Mouse (Mus musculus) left cerebral cortex, postnatal 4 days (tissue): ENCODE results near the gene Irf8. TPM values are rescaled to one million over a fixed set of nuclear protein-coding genes. Genes with fewer than 3 reads are reported as not detected.
A peak's percentile ranks its signal among the peaks of the same experiment; 100 is the strongest.

Source experiments
- DNase-seq: peaks from one replicate; pipeline ENCODE4 v3.0.0-alpha.2; 2022
- intact Hi-C: fragments of 180-260 bp; cut with DNase I; formaldehyde crosslinking; loops from one replicate; pipeline ENCODE4 v1.15.1; 2025
- total RNA-seq, 2 experiments: library from RNA; stranded (reverse); gene quantifications; 2 replicates each; pipeline ENCODE4 v1.2.3; 2021

Gene Irf8
- total RNA-seq, result 1 to 10 TPM; 1.8 to 2.5 TPM

- peak; percentile 87 for DNase-seq
- intact Hi-C loops, result no loop called here
Observed at GRCm38 (mm10) chr8:120735770-120736481, at the start of gene Irf8. Gene Irf8, plus strand, starts transcription at chr8:120736358.

GRCm38 (mm10) chr8:120686576-120686975 lies 49.6 kb upstream of the Irf8 start:
- no peak for DNase-seq
- intact Hi-C loops, result no loop called here

- intact Hi-C loops, result no loop called here
- peak; percentile 32 for DNase-seq
Observed at GRCm38 (mm10) chr8:120687786-120688185, 48.4 kb upstream of the Irf8 start.

- intact Hi-C loops, result no loop called here
Observed at GRCm38 (mm10) chr8:120688511-120688910, 47.6 kb upstream of the Irf8 start.

GRCm38 (mm10) chr8:120692934-120693333 lies 43.2 kb upstream of the Irf8 start:
- intact Hi-C loops, result no loop called here
- DNase-seq, result no peak

More at GRCm38 (mm10) chr8:120688511-120688910, 47.6 kb upstream of the Irf8 start:
- DNase-seq, result no peak

GRCm38 (mm10) chr8:120693861-120694493 lies 42.2 kb upstream of the Irf8 start:
- DNase-seq, result no peak
- intact Hi-C loops, result no loop called here

GRCm38 (mm10) chr8:120696401-120697153 lies 39.6 kb upstream of the Irf8 start:
- DNase-seq, result peak; percentile 55
- intact Hi-C loops, result no loop called here

GRCm38 (mm10) chr8:120697154-120697978 lies 38.8 kb upstream of the Irf8 start:
- peak; percentile 88 for DNase-seq
- intact Hi-C loops, result no loop called here

- intact Hi-C loops, result no loop called here
- no peak for DNase-seq
Observed at GRCm38 (mm10) chr8:120697979-120698272, 38.2 kb upstream of the Irf8 start.

- DNase-seq, result no peak
- intact Hi-C loops, result no loop called here
Observed at GRCm38 (mm10) chr8:120698426-120698825, 37.7 kb upstream of the Irf8 start.

- no peak for DNase-seq
- intact Hi-C loops, result no loop called here
Observed at GRCm38 (mm10) chr8:120699079-120699478, 37.1 kb upstream of the Irf8 start.

GRCm38 (mm10) chr8:120699565-120699964 lies 36.6 kb upstream of the Irf8 start:
- intact Hi-C loops, result no loop called here
- no peak for DNase-seq

- DNase-seq, result no peak
- intact Hi-C loops, result no loop called here
Observed at GRCm38 (mm10) chr8:120700053-120700452, 36.1 kb upstream of the Irf8 start.

- DNase-seq, result no peak
Observed at GRCm38 (mm10) chr8:120701758-120702465, 34.2 kb upstream of the Irf8 start.

GRCm38 (mm10) chr8:120704203-120704602 lies 32.0 kb upstream of the Irf8 start:
- intact Hi-C loops, result no loop called here
- no peak for DNase-seq

More at GRCm38 (mm10) chr8:120701758-120702465, 34.2 kb upstream of the Irf8 start:
- intact Hi-C loops, result no loop called here

GRCm38 (mm10) chr8:120705163-120705562 lies 31.0 kb upstream of the Irf8 start:
- no peak for DNase-seq
- intact Hi-C loops, result no loop called here

GRCm38 (mm10) chr8:120706193-120706592 lies 30.0 kb upstream of the Irf8 start:
- no peak for DNase-seq
- intact Hi-C loops, result no loop called here

- intact Hi-C loops, result no loop called here
- DNase-seq, result no peak
Observed at GRCm38 (mm10) chr8:120709176-120709575, 27.0 kb upstream of the Irf8 start.

- intact Hi-C loops, result no loop called here
- no peak for DNase-seq
Observed at GRCm38 (mm10) chr8:120715200-120715599, 21.0 kb upstream of the Irf8 start.

GRCm38 (mm10) chr8:120715996-120716680 lies 20.0 kb upstream of the Irf8 start:
- intact Hi-C loops, result no loop called here
- DNase-seq, result no peak
